19 mouse cellular contexts compared by ENCODE assay signal in genomic region chr13:119389721-119390120, GRCm38 (mm10).
"Had no signal": no experiment of that assay in that cellular context is flagged by ENCODE, and none has a peak within 500 bp of the region (broad histone marks: within the 10 kb centered on the region; RNA-seq: fewer than 3 reads in every experiment).

No protein-coding gene starts in this region.

- H3K4me2 ChIP-seq: lung, embryonic 15.5 days; midbrain, embryonic 12.5 days; neural tube, embryonic 13.5 days; neural tube, embryonic 15.5 days had no signal

- H3K27me3 ChIP-seq: lung, embryonic 15.5 days; midbrain, embryonic 12.5 days; neural tube, embryonic 13.5 days; neural tube, embryonic 15.5 days had no signal

- H3K4me3 ChIP-seq: lung, embryonic 15.5 days; midbrain, embryonic 10.5 days; midbrain, embryonic 12.5 days; myocyte; neural tube, embryonic 13.5 days; neural tube, embryonic 15.5 days had no signal

- H3K4me1 ChIP-seq: lung, embryonic 15.5 days; midbrain, embryonic 10.5 days; midbrain, embryonic 12.5 days; neural tube, embryonic 13.5 days; neural tube, embryonic 15.5 days had no signal

- H3K27ac ChIP-seq: lung, embryonic 15.5 days; midbrain, embryonic 10.5 days; midbrain, embryonic 12.5 days; neural tube, embryonic 13.5 days; neural tube, embryonic 15.5 days had no signal

- H3K9me3 ChIP-seq: lung, embryonic 15.5 days; neural tube, embryonic 13.5 days; neural tube, embryonic 15.5 days had no signal

- DNase-seq: lung, adult 2 months; lung, postnatal 4 days; midbrain, embryonic 14.5 days; retina, postnatal 1 day; right cerebral cortex, adult 18-20 months; right cerebral cortex, postnatal 25 days; right cerebral cortex, postnatal 4 days; spleen, adult 18-20 months; thymus, adult 18-20 months; thymus, postnatal 14 days; thymus, postnatal 36 days had no signal

- ATAC-seq: lung, postnatal 0 days; midbrain, embryonic 16.5 days had no signal

- H3K9ac ChIP-seq: lung, embryonic 15.5 days; midbrain, embryonic 12.5 days; neural tube, embryonic 13.5 days; neural tube, embryonic 15.5 days had no signal
